Mouse (Mus musculus) forebrain, postnatal 0 days (tissue): ENCODE data around the gene P2ry10. TPM values are rescaled to one million over a fixed set of nuclear protein-coding genes. Genes with fewer than 3 reads are reported as not detected.

Experiments used
- ATAC-seq: fragments of 200-750 bp; cut with Nextera tagmentation; 2 replicates; pipeline ENCODE4 v1.8.0; 2017; ENCODE audit warnings: mild to moderate bottlenecking, moderate library complexity
- DNase-seq: peaks from one replicate; pipeline ENCODE4 v3.0.0-alpha.2; 2015
- H3K27ac ChIP-seq: fragments of 300-500 bp; sonication (generic); 2 replicates; pipeline ENCODE4 v1.5.1; 2014; ENCODE audit warnings: low read depth, mild to moderate bottlenecking, antibody characterized with exemption, low read length, moderate library complexity, mixed read lengths
- H3K27me3 ChIP-seq: fragments of 300-500 bp; sonication (generic); 2 replicates; pipeline ENCODE4 v1.6.1; 2014; ENCODE audit warnings: mild to moderate bottlenecking, low read length, mixed read lengths; ENCODE audit not compliant: insufficient read depth
- H3K36me3 ChIP-seq: fragments of 300-500 bp; sonication (generic); 2 replicates; pipeline ENCODE4 v1.6.1; 2014; ENCODE audit warnings: mild to moderate bottlenecking, moderate library complexity; ENCODE audit not compliant: insufficient read depth
- H3K4me1 ChIP-seq: fragments of 300-500 bp; sonication (generic); 2 replicates; pipeline ENCODE4 v1.6.1; 2014; ENCODE audit warnings: antibody characterized with exemption; ENCODE audit not compliant: insufficient read depth
- H3K4me2 ChIP-seq: fragments of 300-500 bp; sonication (generic); 2 replicates; pipeline ENCODE4 v1.6.1; 2014; ENCODE audit warnings: low read depth, mild to moderate bottlenecking, moderate library complexity
- H3K4me3 ChIP-seq: fragments of 300-500 bp; sonication (generic); 2 replicates; pipeline ENCODE4 v1.5.1; 2014; ENCODE audit warnings: low read depth, low read length, mixed read lengths
- H3K9ac ChIP-seq: fragments of 300-500 bp; sonication (generic); 2 replicates; pipeline ENCODE4 v1.6.1; 2014; ENCODE audit warnings: mild to moderate bottlenecking
- H3K9me3 ChIP-seq: fragments of 300-500 bp; sonication (generic); 2 replicates; pipeline ENCODE4 v1.6.1; 2016; ENCODE audit warnings: low read length
- CTCF ChIP-seq: sonication (generic); IDR thresholded peaks from 2 replicates; pipeline ENCODE4 v1.5.1; 2016; ENCODE audit warnings: antibody characterized with exemption, control low read depth, low read depth
- WGBS: fragments of 180-500 bp; shearing (Covaris S2); extraction: QIAGEN DNeasy Blood & Tissue Kit; methylation state at CpG from one replicate; pipeline ENCODE4 v1.1.7; 2014; 5-methylcytosine and 5-hydroxymethylcytosine counted together
- polyA plus RNA-seq: library from polyadenylated mRNA; unstranded; fragments of >200 nt; fragmentation: Nextera tagmentation; extraction: Ambion mirVana; gene quantifications from 2 replicates; pipeline ENCODE4 v1.2.1, GENCODE M21; 2015
- total RNA-seq: library from RNA; depleted of rRNA; stranded (reverse); fragments of >200 nt; gene quantifications from 2 replicates; pipeline ENCODE4 v1.2.3, GENCODE M21; 2014

The P2ry10 gene
- total and polyA plus RNA-seq, 2 experiments from 2014 or later, result 0.14 TPM; not detected in 1

DNA sequence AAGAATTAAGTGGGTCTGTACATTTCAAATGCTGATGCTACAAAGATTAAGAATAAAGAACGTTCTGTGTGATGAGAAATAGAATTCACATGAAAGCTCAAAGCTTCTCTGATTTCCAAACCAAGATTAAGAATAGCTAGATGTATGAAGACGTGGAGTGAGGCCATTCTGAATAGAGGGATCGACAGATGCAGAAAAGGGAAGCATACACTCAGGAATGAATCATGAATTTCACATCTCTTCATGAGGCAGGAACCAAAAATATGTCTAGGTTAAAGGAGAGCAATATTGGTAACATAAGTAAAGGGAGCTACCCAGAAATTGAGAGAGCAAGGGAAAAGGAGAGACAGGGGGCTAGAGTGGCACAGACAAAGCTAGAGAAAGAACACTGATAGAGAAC is 7.3 kb downstream of the P2ry10 start:
- no peaks in the 10 kb centered on the region for H3K4me1 ChIP-seq
- no peak overlapping the region for H3K4me3 ChIP-seq
- no peaks in the 10 kb centered on the region for H3K36me3 ChIP-seq
- no peak for DNase-seq
- no peaks in the 10 kb centered on the region for H3K9me3 ChIP-seq
- no peak for TF ChIP-seq CTCF
- ATAC-seq, result no peak
- H3K27me3 ChIP-seq, result no peaks in the 10 kb centered on the region
- no peak overlapping the region for H3K4me2 ChIP-seq
- no peak overlapping the region for H3K27ac ChIP-seq
- no peak overlapping the region for H3K9ac ChIP-seq
- 66% methylated on average over 3 of the region's 3 CpGs for WGBS

DNA sequence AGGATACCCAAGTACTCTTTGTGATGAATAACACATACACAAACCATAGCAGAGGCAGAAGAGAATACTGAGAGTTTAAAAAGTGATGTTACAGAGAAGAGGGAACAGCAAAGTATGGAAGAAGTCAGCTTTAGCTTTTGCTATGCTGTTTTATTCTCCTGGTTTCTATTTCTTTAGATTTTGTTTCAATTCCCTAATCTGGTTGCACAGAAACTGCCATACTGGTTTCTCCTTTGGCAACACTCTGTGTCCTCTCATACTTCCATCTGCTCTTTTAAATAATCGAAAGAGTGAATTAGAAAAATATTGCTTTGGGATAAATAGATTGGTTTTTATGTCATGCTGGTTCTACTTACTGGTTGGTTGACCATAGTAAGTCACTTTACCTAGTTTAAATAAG is 28.0 kb downstream of the P2ry10 start:
- ATAC-seq (no peak), DNase-seq (no peak)
- no peak for TF ChIP-seq CTCF
- 79% methylated on average over 1 of the region's 1 CpGs for WGBS
- no peak overlapping the region for H3K27ac ChIP-seq
- no peaks in the 10 kb centered on the region for H3K36me3 ChIP-seq
- no peaks in the 10 kb centered on the region for H3K27me3 ChIP-seq
- no peak overlapping the region for H3K4me2 ChIP-seq
- no peaks in the 10 kb centered on the region for H3K4me1 ChIP-seq
- H3K9me3 ChIP-seq, result no peaks in the 10 kb centered on the region
- H3K9ac ChIP-seq, result no peak overlapping the region
- no peak overlapping the region for H3K4me3 ChIP-seq

DNA sequence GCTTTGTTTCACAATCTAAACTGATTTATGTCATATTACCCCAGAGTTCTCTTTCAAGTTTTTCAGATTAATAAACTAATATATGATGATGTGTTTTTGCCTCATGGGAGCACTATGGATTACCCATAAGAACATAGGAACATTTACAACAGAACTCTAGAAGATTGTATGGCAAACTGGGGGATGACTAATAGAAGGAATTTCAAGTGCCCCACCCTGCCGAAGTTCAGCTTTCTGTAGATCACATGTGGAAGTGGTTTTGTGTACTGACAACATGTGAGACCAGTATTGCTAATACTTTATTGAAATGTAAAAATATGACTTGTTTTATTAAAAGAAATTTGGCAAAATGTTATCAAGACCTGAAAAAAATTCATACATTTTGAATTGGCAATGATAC is 28.7 kb downstream of the P2ry10 start:
- no peak for DNase-seq
- Histone ChIP-seq H3K9me3 (no peaks in the 10 kb centered on the region), H3K27me3 (no peaks in the 10 kb centered on the region), H3K4me2 (no peak overlapping the region), H3K9ac (no peak overlapping the region), H3K27ac (no peak overlapping the region), H3K36me3 (no peaks in the 10 kb centered on the region), H3K4me1 (no peaks in the 10 kb centered on the region), H3K4me3 (no peak overlapping the region)
- TF ChIP-seq CTCF, result no peak
- WGBS, result 81% methylated on average over 1 of the region's 1 CpGs
- no peak for ATAC-seq

DNA sequence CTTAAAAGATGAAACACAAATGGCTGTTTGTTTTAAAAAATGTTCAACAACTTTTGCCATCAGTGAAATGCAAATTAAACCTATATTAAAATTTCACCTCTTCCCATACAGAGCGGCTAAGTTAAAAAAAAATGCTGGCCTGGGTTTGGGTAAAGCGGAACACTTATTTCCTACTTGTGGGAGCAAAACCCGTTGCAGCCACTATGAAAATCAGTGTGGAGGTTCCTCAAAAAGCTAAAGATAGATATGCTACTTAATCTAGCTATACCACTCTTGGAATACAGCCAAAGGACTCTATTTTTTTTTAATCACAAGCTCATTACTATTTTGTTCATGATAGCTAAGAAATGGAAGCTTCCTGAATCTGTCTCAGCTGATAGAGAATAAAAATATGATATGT is 54.9 kb downstream of the P2ry10 start:
- no peaks in the 10 kb centered on the region for H3K36me3 ChIP-seq
- H3K27me3 ChIP-seq, result no peaks in the 10 kb centered on the region
- H3K4me2 ChIP-seq, result no peak overlapping the region
- ATAC-seq (no peak), DNase-seq (no peak)
- no peaks in the 10 kb centered on the region for H3K4me1 ChIP-seq
- H3K9me3 ChIP-seq, result no peaks in the 10 kb centered on the region
- no peak overlapping the region for H3K4me3 ChIP-seq
- WGBS, result 81% methylated on average over 3 of the region's 3 CpGs
- no peak overlapping the region for H3K27ac ChIP-seq
- H3K9ac ChIP-seq, result no peak overlapping the region
- TF ChIP-seq CTCF, result no peak

DNA sequence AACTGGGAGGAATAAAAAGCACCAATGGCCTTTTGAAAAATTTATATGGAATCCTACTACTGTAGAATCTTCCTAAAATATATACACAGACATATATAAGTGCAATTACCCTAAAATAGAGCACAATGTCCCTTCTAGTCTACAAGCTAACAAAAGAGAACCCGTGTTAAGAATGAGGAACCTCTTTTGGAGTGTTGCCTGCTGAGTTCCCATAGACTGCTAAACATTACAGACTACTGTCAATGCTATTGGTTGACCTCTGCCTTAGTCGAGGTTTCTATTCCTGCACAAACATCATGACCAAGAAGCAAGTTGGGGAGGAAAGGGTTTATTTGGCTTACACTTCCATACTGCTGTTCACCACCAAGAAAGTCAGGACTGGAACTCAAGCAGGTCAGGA is 55.6 kb downstream of the P2ry10 start:
- 69% methylated on average over 2 of the region's 2 CpGs for WGBS
- no peak for ATAC-seq

DNA sequence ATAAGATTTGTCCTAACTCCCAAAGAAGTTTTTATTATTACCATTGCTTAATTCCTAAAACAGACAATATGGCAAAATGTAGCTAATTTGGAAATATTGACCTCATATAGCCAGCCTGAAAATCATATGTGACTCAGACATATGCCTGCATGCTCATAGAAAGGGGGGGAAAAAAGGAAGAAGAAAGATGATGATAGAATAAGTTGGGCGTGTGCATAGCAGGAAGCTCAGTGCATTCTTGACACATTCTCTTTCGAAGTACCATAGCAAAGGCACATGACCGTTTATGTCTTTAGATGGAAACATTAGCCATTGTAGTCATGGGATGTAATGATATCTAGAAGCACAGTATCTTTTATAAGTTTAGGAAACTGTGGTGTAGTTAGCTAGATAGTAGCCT is 60.4 kb downstream of the P2ry10 start, which contains the start of gene P2ry10b:
P2ry10b (plus strand) TSS at position 247 of the 400 bp plus-strand sequence.
- H3K4me1 ChIP-seq, result no peaks in the 10 kb centered on the region
- WGBS, result 83% methylated on average over 3 of the region's 3 CpGs
- DNase-seq, result no peak
- peak within 1 kb of the TSS; percentile 45; the same call in 1 of the 2 replicates for H3K27ac ChIP-seq
- H3K27me3 ChIP-seq, result no peaks in the 10 kb centered on the region
- H3K4me3 ChIP-seq, result no peak within 1 kb of the TSS
- no peak for ATAC-seq
- no peaks in the 10 kb centered on the region for H3K36me3 ChIP-seq
- no peak within 1 kb of the TSS for H3K9ac ChIP-seq
- no peaks in the 10 kb centered on the region for H3K9me3 ChIP-seq
- H3K4me2 ChIP-seq, result no peak within 1 kb of the TSS
- no peak for TF ChIP-seq CTCF

More for the DNA sequence above, 55.6 kb downstream of the P2ry10 start:
- Histone ChIP-seq H3K27ac (no peak overlapping the region), H3K4me3 (no peak overlapping the region), H3K27me3 (no peaks in the 10 kb centered on the region), H3K4me2 (no peak overlapping the region), H3K4me1 (no peaks in the 10 kb centered on the region), H3K9ac (no peak overlapping the region), H3K36me3 (no peaks in the 10 kb centered on the region), H3K9me3 (no peaks in the 10 kb centered on the region)
- no peak for TF ChIP-seq CTCF
- DNase-seq, result no peak

DNA sequence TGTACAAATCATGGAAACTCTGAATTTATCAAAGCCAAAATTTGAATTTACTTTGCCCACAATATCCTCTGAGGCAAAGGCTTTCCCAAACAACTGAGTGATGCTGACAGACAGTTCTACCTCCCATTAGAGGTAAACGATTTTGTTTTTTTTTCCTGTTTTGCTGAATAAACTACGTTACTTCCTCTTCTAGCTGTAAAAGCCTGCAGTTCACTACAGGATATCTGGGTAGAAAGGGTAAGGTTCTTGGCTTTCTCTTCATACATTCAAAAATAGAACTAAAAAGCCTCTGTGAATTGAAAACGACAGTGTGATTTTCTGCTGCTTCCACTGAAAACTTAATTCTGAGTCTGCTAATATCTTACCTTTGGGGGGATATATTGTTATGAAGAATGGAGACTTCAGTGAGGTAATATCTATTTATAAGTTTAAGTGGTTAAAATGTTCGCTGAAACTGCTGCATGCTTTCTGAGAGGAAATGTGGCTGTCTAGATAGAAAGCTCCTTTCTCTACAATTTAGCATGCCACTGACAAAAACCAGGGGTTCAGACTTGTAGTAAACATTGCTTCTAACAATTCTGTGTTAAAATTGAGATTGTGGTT is 61.2 kb downstream of the P2ry10 start:
- H3K9me3 ChIP-seq, result no peaks in the 10 kb centered on the region
- TF ChIP-seq CTCF, result no peak
- 60% methylated on average over 4 of the region's 4 CpGs for WGBS
- no peak overlapping the region for H3K4me2 ChIP-seq
- ATAC-seq, result peak; percentile 12; the same call in 1 of the 2 replicates
- H3K4me1 ChIP-seq, result no peaks in the 10 kb centered on the region
- no peaks in the 10 kb centered on the region for H3K36me3 ChIP-seq
- H3K4me3 ChIP-seq, result no peak overlapping the region
- peak; percentile 1 for DNase-seq
- H3K9ac ChIP-seq, result no peak overlapping the region
- H3K27ac ChIP-seq, result peak overlapping the region; percentile 45; the same call in 1 of the 2 replicates
- no peaks in the 10 kb centered on the region for H3K27me3 ChIP-seq
